Mouse (Mus musculus) testis, adult 2 months (tissue): ENCODE results near the gene Cbx6.

Experiments used
- CTCF ChIP-seq: fragments of 200-500 bp; IDR thresholded peaks from 2 replicates; pipeline ENCODE4 v1.5.1; 2012; ENCODE audit warnings: low read depth, mild to moderate bottlenecking, inconsistent platforms, low read length, moderate library complexity; ENCODE audit not compliant: control insufficient read depth, insufficient read depth, insufficient replicate concordance
- POLR2A ChIP-seq: fragments of 200-500 bp; IDR thresholded peaks from 2 replicates; pipeline ENCODE4 v1.6.1; 2012; ENCODE audit warnings: low read depth, mild to moderate bottlenecking, inconsistent platforms, low read length, moderate library complexity; ENCODE audit not compliant: control insufficient read depth

DNA sequence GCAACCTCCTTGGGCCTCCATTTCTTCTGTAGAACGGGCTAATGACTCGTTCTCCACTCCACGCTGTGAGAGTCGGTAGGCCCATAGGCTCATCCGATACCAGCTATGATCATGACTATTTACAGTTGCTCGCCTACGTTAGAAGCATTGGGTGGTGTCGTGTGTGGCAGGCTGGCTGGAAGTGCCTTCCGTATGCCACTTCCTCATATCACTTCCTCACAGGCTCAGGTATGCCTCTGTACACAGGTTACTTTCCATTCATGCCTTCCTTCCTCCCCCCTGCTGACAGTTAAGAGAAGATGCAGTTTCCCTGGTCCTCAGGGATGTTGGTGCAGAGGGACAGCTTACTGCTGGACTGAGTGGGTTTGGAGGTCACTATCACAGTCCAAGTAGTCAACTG is 41.4 kb downstream of the Cbx6 start:
- TF ChIP-seq POLR2A (no peak), CTCF (no peak)
